Mouse (Mus musculus): ENCODE data around the gene Trmt1.
A peak's percentile ranks its signal among the peaks of the same experiment; 100 is the strongest.

GRCm38 (mm10) chr8:84711312-84711711 lies 25.2 kb downstream of the Trmt1 start:
- TF ChIP-seq CTCF (IDR thresholded peaks at IDR 0.05), result peak; percentile 42
- TF ChIP-seq EP300 (IDR thresholded peaks at IDR 0.05), result no peak

Data from lung, postnatal 0 days (tissue).